Mouse (Mus musculus) E14TG2a.4 (cell line): Measurements from ENCODE around the gene Prn.

ENCODE experiments used
- CTCF ChIP-seq: conservative IDR thresholded peaks from 2 replicates; pipeline ENCODE4 v1.5.1; 2014; ENCODE audit warnings: low read length
- NANOG ChIP-seq: IDR thresholded peaks from 2 replicates; pipeline ENCODE4 v1.6.1; 2014; ENCODE audit warnings: borderline replicate concordance, low read length, mixed read lengths
- POU5F1 ChIP-seq: IDR thresholded peaks from 2 replicates; pipeline ENCODE4 v1.6.1; 2014; ENCODE audit warnings: low read length, borderline replicate concordance

DNA sequence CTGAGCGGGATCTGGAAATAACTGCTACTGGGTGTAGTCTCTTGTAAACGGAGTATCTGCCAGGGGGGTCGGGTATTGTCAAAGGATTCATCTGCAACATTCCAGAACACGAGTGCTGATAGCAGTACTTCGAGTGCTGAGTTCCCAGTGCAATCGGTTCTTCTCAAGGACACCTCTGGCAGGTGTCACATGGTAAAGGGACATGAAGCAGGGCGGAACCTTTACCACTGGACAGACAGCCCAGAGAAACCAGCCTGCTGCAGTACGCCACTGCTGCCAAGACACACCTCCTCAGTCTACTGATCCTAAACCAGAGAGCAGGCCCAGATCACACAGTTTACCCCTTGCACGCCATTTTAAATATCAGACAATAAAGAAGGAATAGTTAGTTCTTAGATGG lies 45.1 kb downstream of the Prn start:
- TF ChIP-seq CTCF (no peak), POU5F1 (no peak), NANOG (no peak)
